Mouse (Mus musculus): ENCODE measurements around the gene Dip2c.

- TF ChIP-seq EP300 (IDR thresholded peaks at IDR 0.05; ENCODE audit: low read depth): no peak
- no peak for TF ChIP-seq CTCF (IDR thresholded peaks at IDR 0.05; ENCODE audit: low read depth)
These were observed 142.9 kb downstream of the Dip2c start for GRCm38 (mm10) chr13:9419213-9419612.

Measured in heart, postnatal 0 days (tissue).